Mouse (Mus musculus): ENCODE measurements around the gene Nkx6-1. TPM values are rescaled to one million over a fixed set of nuclear protein-coding genes. Genes with fewer than 3 reads are reported as not detected.

The Nkx6-1 gene
- 0.06 TPM in 1 of 2 replicates, not detected in the other for polyA plus RNA-seq (2015; fragmentation: Nextera tagmentation; extraction: Ambion mirVana)

DNA sequence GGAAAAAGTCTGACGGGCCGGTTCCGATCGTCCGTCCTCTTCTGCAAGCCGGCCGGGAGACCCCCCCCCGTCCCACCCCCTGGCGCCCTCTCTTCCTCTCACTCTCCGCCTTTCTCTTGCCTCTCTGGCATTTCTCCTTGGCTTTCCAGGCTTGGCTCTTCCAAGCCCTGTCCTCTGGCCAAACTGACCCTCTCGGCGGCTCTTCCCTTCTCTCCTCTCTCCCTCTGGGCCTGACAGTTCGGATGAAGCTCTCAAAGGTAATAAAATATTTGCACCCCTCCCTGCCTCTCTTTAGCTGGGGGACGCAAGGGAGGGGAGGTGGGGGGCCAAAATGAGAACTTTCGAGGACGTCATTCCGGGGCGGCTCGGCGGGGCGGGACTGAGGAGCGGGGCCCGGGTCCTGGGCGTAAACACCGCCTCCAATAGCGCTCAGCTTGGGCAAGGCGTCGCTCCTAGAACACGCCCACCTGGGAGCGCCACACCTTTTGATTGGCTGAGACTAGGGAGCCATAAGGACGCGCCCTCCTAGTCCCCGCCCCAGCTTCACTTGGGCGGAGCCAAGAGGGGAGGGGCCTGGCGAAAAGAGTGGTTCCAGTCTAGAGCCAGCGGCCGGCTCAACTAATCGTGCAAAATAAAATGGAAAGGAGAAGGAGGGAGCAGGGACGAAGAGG lies at the start of gene Nkx6-1:
TSS of gene Nkx6-1 (minus strand) at position 52 of the 671 bp plus-strand sequence.
- H3K4me3 ChIP-seq (replicated peaks; ENCODE audit: low read length) = peak within 1 kb of the TSS; percentile 30
- H3K4me1 ChIP-seq (replicated peaks; ENCODE audit: control insufficient read depth, insufficient read depth, low read length) = peaks cover 25% of the 10 kb centered on the region
- H3K36me3 ChIP-seq (ENCODE audit: control insufficient read depth, insufficient read depth) = no peaks in the 10 kb centered on the region
- peak; percentile 94 for ATAC-seq
- H3K27me3 ChIP-seq (replicated peaks; ENCODE audit: control insufficient read depth, insufficient read depth, low read length) = peaks cover 77% of the 10 kb centered on the region
- H3K9me3 ChIP-seq (ENCODE audit: control insufficient read depth, low read length) = no peaks in the 10 kb centered on the region
- peak within 1 kb of the TSS; percentile 43 for H3K4me2 ChIP-seq (ENCODE audit: low read length)
- no peak within 1 kb of the TSS for H3K9ac ChIP-seq (replicated peaks; ENCODE audit: low read depth, low read length)
- under 1% methylated on average over 39 of the region's 39 CpGs for WGBS
- H3K27ac ChIP-seq (ENCODE audit: low read length) = no peak within 1 kb of the TSS

DNA sequence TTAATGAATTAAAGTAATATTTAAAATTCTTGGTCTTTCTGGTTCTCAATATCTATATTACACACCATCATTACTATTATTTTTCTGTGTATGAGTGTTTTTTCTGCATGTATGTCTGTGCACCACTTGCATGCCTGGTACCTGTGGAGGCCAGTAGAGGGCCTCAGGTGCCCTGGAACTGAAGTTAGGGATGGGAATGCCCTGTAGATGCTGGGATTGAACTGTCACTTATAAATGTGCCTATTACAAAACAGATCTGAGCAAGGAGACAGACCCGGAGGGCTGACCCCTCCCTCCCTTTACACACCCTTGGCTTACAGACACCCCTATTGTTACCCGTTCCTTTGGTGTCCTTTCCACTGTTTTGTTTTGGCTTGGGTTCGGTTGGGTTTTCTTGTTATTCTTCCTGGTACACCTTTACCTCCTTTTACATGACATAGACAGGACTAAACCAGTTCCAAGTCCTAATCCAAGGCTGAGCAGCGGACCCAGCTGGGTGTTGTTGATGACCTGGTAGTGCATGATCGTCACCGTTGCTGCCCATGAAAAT lies 48.3 kb upstream of the Nkx6-1 start:
- Histone ChIP-seq H3K27ac (ENCODE audit: low read length) (no peak overlapping the region), H3K9me3 (ENCODE audit: control insufficient read depth, low read length) (no peaks in the 10 kb centered on the region), H3K27me3 (replicated peaks; ENCODE audit: control insufficient read depth, insufficient read depth, low read length) (no peaks in the 10 kb centered on the region), H3K9ac (replicated peaks; ENCODE audit: low read depth, low read length) (no peak overlapping the region), H3K4me3 (replicated peaks; ENCODE audit: low read length) (no peak overlapping the region), H3K4me1 (replicated peaks; ENCODE audit: control insufficient read depth, insufficient read depth, low read length) (no peaks in the 10 kb centered on the region), H3K36me3 (ENCODE audit: control insufficient read depth, insufficient read depth) (no peaks in the 10 kb centered on the region), H3K4me2 (ENCODE audit: low read length) (no peak overlapping the region)
- WGBS = 77% methylated on average over 6 of the region's 6 CpGs
- ATAC-seq = no peak

DNA sequence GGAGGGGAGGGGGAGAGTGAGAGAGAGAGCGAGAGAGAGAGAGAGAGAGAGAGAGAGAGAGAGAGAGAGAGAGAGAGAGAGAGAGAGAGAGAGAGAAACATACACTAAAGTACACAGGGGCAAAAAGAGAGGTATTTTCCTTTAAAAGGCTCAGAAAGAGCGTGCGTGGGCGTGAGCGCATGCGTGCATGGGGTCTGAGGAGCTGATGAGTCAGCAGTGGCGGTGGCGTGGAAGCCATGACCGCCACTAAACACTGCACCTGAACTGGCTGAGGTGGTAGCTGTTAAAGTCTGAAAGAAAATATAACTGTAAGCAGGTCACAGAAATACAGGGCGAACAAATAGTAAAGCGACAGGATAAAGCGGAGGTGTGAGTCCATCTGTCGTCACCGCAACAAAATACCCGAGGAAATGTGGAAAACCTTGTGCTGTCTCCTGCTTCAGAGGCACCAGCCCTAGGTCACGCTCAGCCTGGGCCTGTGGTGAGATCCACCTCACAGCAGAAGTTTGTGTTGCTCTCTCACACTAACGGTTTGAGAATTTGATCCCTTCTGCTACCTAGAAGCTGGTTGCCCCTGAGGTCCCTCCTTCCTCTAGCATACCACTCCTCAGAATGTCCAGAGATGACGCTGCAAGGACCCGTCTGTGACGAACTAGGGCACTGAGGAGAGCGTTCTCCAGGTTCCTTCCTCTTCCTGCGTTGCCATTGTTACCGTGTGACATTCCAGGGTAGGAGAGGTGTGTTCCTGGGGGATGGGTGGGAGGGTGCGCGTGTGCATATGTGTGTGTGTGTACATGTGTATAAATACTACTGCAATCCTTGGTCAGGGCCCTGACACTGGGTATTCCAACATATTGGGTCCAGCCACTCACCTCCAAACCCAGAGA lies 38.8 kb upstream of the Nkx6-1 start:
- Histone ChIP-seq H3K27ac (ENCODE audit: low read length) (no peak overlapping the region), H3K9me3 (ENCODE audit: control insufficient read depth, low read length) (no peaks in the 10 kb centered on the region), H3K27me3 (replicated peaks; ENCODE audit: control insufficient read depth, insufficient read depth, low read length) (no peaks in the 10 kb centered on the region), H3K4me2 (ENCODE audit: low read length) (no peak overlapping the region), H3K4me1 (replicated peaks; ENCODE audit: control insufficient read depth, insufficient read depth, low read length) (no peaks in the 10 kb centered on the region), H3K9ac (replicated peaks; ENCODE audit: low read depth, low read length) (no peak overlapping the region), H3K4me3 (replicated peaks; ENCODE audit: low read length) (no peak overlapping the region), H3K36me3 (ENCODE audit: control insufficient read depth, insufficient read depth) (no peaks in the 10 kb centered on the region)
- 83% methylated on average over 24 of the region's 25 CpGs for WGBS
- ATAC-seq = no peak

DNA sequence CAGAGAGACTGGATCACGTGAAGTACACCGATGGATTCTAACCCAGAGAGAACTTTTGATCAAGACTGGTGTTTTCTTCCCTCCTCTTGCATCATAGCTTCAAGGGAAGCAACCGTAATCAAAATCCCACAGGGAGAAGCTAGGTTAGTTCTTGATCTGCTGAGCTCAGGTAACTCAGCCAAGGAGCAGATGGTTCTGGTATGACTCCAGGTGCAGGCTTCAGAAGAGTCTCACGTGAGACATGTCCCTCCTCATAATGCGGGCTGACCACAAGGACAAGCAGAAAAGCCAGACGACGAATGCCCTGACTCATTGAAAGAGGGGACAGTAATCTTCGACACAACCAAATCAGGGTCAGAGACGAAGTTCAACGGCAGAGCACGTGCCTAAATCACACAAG lies 37.8 kb upstream of the Nkx6-1 start:
- Histone ChIP-seq H3K36me3 (ENCODE audit: control insufficient read depth, insufficient read depth) (no peaks in the 10 kb centered on the region), H3K4me3 (replicated peaks; ENCODE audit: low read length) (no peak overlapping the region), H3K9ac (replicated peaks; ENCODE audit: low read depth, low read length) (no peak overlapping the region), H3K27ac (ENCODE audit: low read length) (no peak overlapping the region), H3K4me2 (ENCODE audit: low read length) (no peak overlapping the region), H3K9me3 (ENCODE audit: control insufficient read depth, low read length) (no peaks in the 10 kb centered on the region), H3K4me1 (replicated peaks; ENCODE audit: control insufficient read depth, insufficient read depth, low read length) (no peaks in the 10 kb centered on the region), H3K27me3 (replicated peaks; ENCODE audit: control insufficient read depth, insufficient read depth, low read length) (no peaks in the 10 kb centered on the region)
- no peak for ATAC-seq
- WGBS = 82% methylated on average over 11 of the region's 11 CpGs

DNA sequence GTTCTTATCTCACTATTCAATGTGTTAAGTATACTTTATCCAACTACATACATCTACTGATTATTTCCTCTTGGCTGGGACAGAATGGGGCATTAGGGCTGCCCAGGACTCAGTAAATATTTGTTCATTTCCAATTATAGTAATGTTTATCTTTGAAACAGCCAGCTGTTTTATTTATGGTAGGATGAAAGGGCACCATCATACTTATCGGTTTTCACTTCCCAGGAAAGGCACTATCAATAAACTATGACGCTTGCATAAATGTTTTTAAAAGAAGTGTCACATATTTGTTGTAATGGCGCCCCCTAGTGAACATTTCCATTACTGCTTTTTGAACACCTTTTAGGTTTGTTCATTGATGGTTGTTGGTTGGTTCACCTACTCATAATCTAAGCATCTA lies 35.8 kb upstream of the Nkx6-1 start:
- WGBS = 5% methylated on average over 3 of the region's 3 CpGs
- no peaks in the 10 kb centered on the region for H3K27me3 ChIP-seq (replicated peaks; ENCODE audit: control insufficient read depth, insufficient read depth, low read length)
- H3K4me3 ChIP-seq (replicated peaks; ENCODE audit: low read length) = no peak overlapping the region
- H3K36me3 ChIP-seq (ENCODE audit: control insufficient read depth, insufficient read depth) = no peaks in the 10 kb centered on the region
- H3K4me2 ChIP-seq (ENCODE audit: low read length) = no peak overlapping the region
- no peaks in the 10 kb centered on the region for H3K4me1 ChIP-seq (replicated peaks; ENCODE audit: control insufficient read depth, insufficient read depth, low read length)
- no peak overlapping the region for H3K27ac ChIP-seq (ENCODE audit: low read length)
- H3K9me3 ChIP-seq (ENCODE audit: control insufficient read depth, low read length) = no peaks in the 10 kb centered on the region
- no peak for ATAC-seq
- no peak overlapping the region for H3K9ac ChIP-seq (replicated peaks; ENCODE audit: low read depth, low read length)

GRCm38 (mm10) chr5:101688581-101688980 lies 23.8 kb upstream of the Nkx6-1 start:
- Histone ChIP-seq H3K9me3 (ENCODE audit: control insufficient read depth, low read length) (no peaks in the 10 kb centered on the region), H3K27me3 (replicated peaks; ENCODE audit: control insufficient read depth, insufficient read depth, low read length) (no peaks in the 10 kb centered on the region), H3K4me1 (replicated peaks; ENCODE audit: control insufficient read depth, insufficient read depth, low read length) (0 out of 2 replicates have a peak, but pooled peaks cover 3% of the 10 kb centered on the region), H3K36me3 (ENCODE audit: control insufficient read depth, insufficient read depth) (no peaks in the 10 kb centered on the region), H3K4me3 (replicated peaks; ENCODE audit: low read length) (no peak overlapping the region), H3K27ac (ENCODE audit: low read length) (no peak overlapping the region), H3K9ac (replicated peaks; ENCODE audit: low read depth, low read length) (no peak overlapping the region), H3K4me2 (ENCODE audit: low read length) (peak overlapping the region; percentile 26)
- WGBS = 12% methylated on average over 15 of the region's 15 CpGs
- ATAC-seq = no peak

DNA sequence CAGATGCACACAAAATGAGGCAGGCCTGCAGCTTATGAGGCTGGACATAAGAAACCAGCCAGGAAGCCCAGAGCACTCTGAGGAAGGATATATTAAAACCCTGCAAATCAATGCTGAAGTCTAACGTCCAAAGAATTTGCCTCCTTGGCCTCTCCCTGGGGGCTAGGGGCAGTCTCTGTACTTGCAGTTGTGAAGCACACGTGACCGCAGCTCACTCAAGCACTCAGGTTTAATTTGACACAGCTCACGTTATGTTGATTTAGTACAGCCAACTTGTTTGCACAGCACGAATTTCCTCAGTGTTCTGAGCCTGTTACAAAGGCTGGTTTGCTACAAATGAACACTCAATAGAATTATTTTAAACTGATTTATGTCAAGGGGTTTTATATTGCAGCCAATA lies 18.5 kb upstream of the Nkx6-1 start:
- Histone ChIP-seq H3K36me3 (ENCODE audit: control insufficient read depth, insufficient read depth) (no peaks in the 10 kb centered on the region), H3K4me3 (replicated peaks; ENCODE audit: low read length) (no peak overlapping the region), H3K4me2 (ENCODE audit: low read length) (no peak overlapping the region), H3K9ac (replicated peaks; ENCODE audit: low read depth, low read length) (no peak overlapping the region), H3K4me1 (replicated peaks; ENCODE audit: control insufficient read depth, insufficient read depth, low read length) (0 out of 2 replicates have a peak, but pooled peaks cover 1% of the 10 kb centered on the region), H3K9me3 (ENCODE audit: control insufficient read depth, low read length) (no peaks in the 10 kb centered on the region), H3K27me3 (replicated peaks; ENCODE audit: control insufficient read depth, insufficient read depth, low read length) (no peaks in the 10 kb centered on the region), H3K27ac (ENCODE audit: low read length) (no peak overlapping the region)
- WGBS = 64% methylated on average over 5 of the region's 5 CpGs
- ATAC-seq = no peak

GRCm38 (mm10) chr5:101680338-101680737 lies 15.5 kb upstream of the Nkx6-1 start:
- no peak overlapping the region for H3K4me3 ChIP-seq (replicated peaks; ENCODE audit: low read length)
- H3K27ac ChIP-seq (ENCODE audit: low read length) = no peak overlapping the region
- H3K9me3 ChIP-seq (ENCODE audit: control insufficient read depth, low read length) = no peaks in the 10 kb centered on the region
- H3K36me3 ChIP-seq (ENCODE audit: control insufficient read depth, insufficient read depth) = no peaks in the 10 kb centered on the region
- no peaks in the 10 kb centered on the region for H3K27me3 ChIP-seq (replicated peaks; ENCODE audit: control insufficient read depth, insufficient read depth, low read length)
- H3K4me1 ChIP-seq (replicated peaks; ENCODE audit: control insufficient read depth, insufficient read depth, low read length) = no peaks in the 10 kb centered on the region
- no peak overlapping the region for H3K4me2 ChIP-seq (ENCODE audit: low read length)
- ATAC-seq = no peak
- 81% methylated on average over 6 of the region's 6 CpGs for WGBS
- no peak overlapping the region for H3K9ac ChIP-seq (replicated peaks; ENCODE audit: low read depth, low read length)

GRCm38 (mm10) chr5:101669381-101669780 lies 4.6 kb upstream of the Nkx6-1 start:
- Histone ChIP-seq H3K4me1 (replicated peaks; ENCODE audit: control insufficient read depth, insufficient read depth, low read length) (peaks cover 13% of the 10 kb centered on the region), H3K27me3 (replicated peaks; ENCODE audit: control insufficient read depth, insufficient read depth, low read length) (peaks cover 57% of the 10 kb centered on the region), H3K4me3 (replicated peaks; ENCODE audit: low read length) (no peak overlapping the region), H3K9me3 (ENCODE audit: control insufficient read depth, low read length) (no peaks in the 10 kb centered on the region), H3K4me2 (ENCODE audit: low read length) (no peak overlapping the region), H3K27ac (ENCODE audit: low read length) (no peak overlapping the region), H3K9ac (replicated peaks; ENCODE audit: low read depth, low read length) (no peak overlapping the region), H3K36me3 (ENCODE audit: control insufficient read depth, insufficient read depth) (no peaks in the 10 kb centered on the region)
- peak; percentile 45 for ATAC-seq
- 3% methylated on average over 15 of the region's 15 CpGs for WGBS

All from forebrain, embryonic 16.5 days (tissue).